8 mouse cellular contexts compared by ENCODE assay signal in the genomic region with DNA sequence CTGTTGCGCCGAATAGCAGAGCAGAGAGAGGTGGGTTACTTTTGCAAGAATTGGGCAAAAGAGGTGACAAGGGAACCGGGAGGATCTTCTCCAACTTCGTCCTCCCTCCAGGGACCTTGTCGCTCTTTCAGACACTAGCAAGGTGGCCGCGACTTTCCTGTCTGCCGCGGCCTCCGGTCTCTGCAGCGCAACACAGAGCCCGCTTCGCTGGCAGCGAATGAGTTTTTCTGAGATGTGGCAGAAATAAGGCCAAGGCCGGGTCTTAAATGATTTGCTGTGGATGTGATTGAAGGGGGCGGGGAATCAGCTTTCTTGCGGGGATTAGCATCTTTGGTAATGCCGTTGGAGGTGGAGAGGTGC. TPM values are rescaled to one million over a fixed set of nuclear protein-coding genes. Genes with fewer than 3 reads are reported as not detected.
A peak's percentile ranks its signal among the peaks of the same experiment; 100 is the strongest.
DNase-seq lines count a peak whose midpoint lies in the region; ATAC-seq and TF ChIP-seq lines count a peak whose summit lies in the region.

No protein-coding gene starts in this region.

- peak overlapping the region; percentile 92 for H3K4me3 ChIP-seq in lung, embryonic 14.5 days (ENCODE audit: low read depth, low read length)
- peak overlapping the region; percentile 92 for H3K4me3 ChIP-seq in embryonic facial prominence, embryonic 15.5 days (replicated peaks)
- peak overlapping the region; percentile 70 for H3K4me3 ChIP-seq in kidney, embryonic 14.5 days (ENCODE audit: low read length)
- H3K4me3 ChIP-seq in midbrain, embryonic 16.5 days (ENCODE audit: low read depth, low read length): peak overlapping the region; percentile 82

- no peak for DNase-seq in lung, embryonic 14.5 days
- no peak for DNase-seq in lung, postnatal 14 days
- peak; percentile 78 for DNase-seq in adrenal gland, adult 2 months
- DNase-seq in left cerebral cortex, adult 11 months (ENCODE audit: low spot score): no peak
- DNase-seq in c-Kit-positive CD71-positive TER-119-positive erythroid progenitor cells, embryonic 14.5 days (ENCODE audit: low spot score): no peak

- no peak for TF ChIP-seq CTCF in lung, embryonic 14.5 days (IDR thresholded peaks at IDR 0.05; ENCODE audit: low read depth)

- H3K36me3 ChIP-seq in lung, embryonic 14.5 days (ENCODE audit: insufficient read depth): 0 out of 2 replicates have a peak, but pooled peaks cover 10% of the 10 kb centered on the region
- peaks cover 8% of the 10 kb centered on the region; the same call in 1 of the 2 replicates for H3K36me3 ChIP-seq in embryonic facial prominence, embryonic 15.5 days
- H3K36me3 ChIP-seq in kidney, embryonic 14.5 days (ENCODE audit: control insufficient read depth, insufficient read depth, low read length): peaks cover 2% of the 10 kb centered on the region; the same call in 1 of the 2 replicates
- peaks cover 5% of the 10 kb centered on the region; the same call in 1 of the 2 replicates for H3K36me3 ChIP-seq in midbrain, embryonic 16.5 days (ENCODE audit: control insufficient read depth, insufficient read depth, low read length)

- ATAC-seq in lung, embryonic 14.5 days (ENCODE audit: insufficient read depth): no peak
- ATAC-seq in embryonic facial prominence, embryonic 15.5 days (ENCODE audit: insufficient number of reproducible peaks, low FRiP score, low TSS enrichment, low read depth): no peak
- no peak for ATAC-seq in kidney, embryonic 14.5 days (ENCODE audit: low FRiP score, low TSS enrichment)
- ATAC-seq in midbrain, embryonic 16.5 days: no peak

- H3K4me1 ChIP-seq in lung, embryonic 14.5 days (ENCODE audit: insufficient read depth): peaks cover 10% of the 10 kb centered on the region
- peaks cover 26% of the 10 kb centered on the region for H3K4me1 ChIP-seq in embryonic facial prominence, embryonic 15.5 days
- peaks cover 8% of the 10 kb centered on the region for H3K4me1 ChIP-seq in kidney, embryonic 14.5 days (ENCODE audit: control insufficient read depth, insufficient read depth, low read length)
- peaks cover 20% of the 10 kb centered on the region for H3K4me1 ChIP-seq in midbrain, embryonic 16.5 days (ENCODE audit: control insufficient read depth, insufficient read depth, low read length)

- peak overlapping the region; percentile 83 for H3K9ac ChIP-seq in lung, embryonic 14.5 days
- H3K9ac ChIP-seq in embryonic facial prominence, embryonic 15.5 days: peak overlapping the region; percentile 86
- peak overlapping the region; percentile 95 for H3K9ac ChIP-seq in kidney, embryonic 14.5 days (ENCODE audit: low read depth, low read length)
- peak overlapping the region; percentile 90 for H3K9ac ChIP-seq in midbrain, embryonic 16.5 days (ENCODE audit: low read depth, low read length)

- no peak overlapping the region for H3K27ac ChIP-seq in lung, embryonic 14.5 days (ENCODE audit: low read depth)
- H3K27ac ChIP-seq in embryonic facial prominence, embryonic 15.5 days (replicated peaks): peak overlapping the region; percentile 17
- no peak overlapping the region for H3K27ac ChIP-seq in kidney, embryonic 14.5 days (ENCODE audit: low read depth, low read length)
- no peak overlapping the region for H3K27ac ChIP-seq in midbrain, embryonic 16.5 days (ENCODE audit: low read length)

- H3K4me2 ChIP-seq in lung, embryonic 14.5 days: peak overlapping the region; percentile 95
- peak overlapping the region; percentile 94 for H3K4me2 ChIP-seq in embryonic facial prominence, embryonic 15.5 days (replicated peaks)
- peak overlapping the region; percentile 99 for H3K4me2 ChIP-seq in kidney, embryonic 14.5 days (replicated peaks; ENCODE audit: low read depth, low read length)
- H3K4me2 ChIP-seq in midbrain, embryonic 16.5 days (ENCODE audit: low read length): peak overlapping the region; percentile 99

- no peaks in the 10 kb centered on the region for H3K9me3 ChIP-seq in lung, embryonic 14.5 days (ENCODE audit: low read depth, low read length)
- no peaks in the 10 kb centered on the region for H3K9me3 ChIP-seq in embryonic facial prominence, embryonic 15.5 days (replicated peaks)
- no peaks in the 10 kb centered on the region for H3K9me3 ChIP-seq in kidney, embryonic 14.5 days (ENCODE audit: control insufficient read depth, low read length)
- no peaks in the 10 kb centered on the region for H3K9me3 ChIP-seq in midbrain, embryonic 16.5 days (replicated peaks; ENCODE audit: control insufficient read depth, low read length, poor library complexity, severe bottlenecking)

- under 1% methylated on average over 18 of the region's 18 CpGs for WGBS in lung, embryonic 14.5 days
- under 1% methylated on average over 18 of the region's 18 CpGs for WGBS in embryonic facial prominence, embryonic 15.5 days
- WGBS in kidney, embryonic 14.5 days: under 1% methylated on average over 18 of the region's 18 CpGs
- WGBS in midbrain, embryonic 16.5 days: 0% methylated on average over 18 of the region's 18 CpGs

- no peaks in the 10 kb centered on the region for H3K27me3 ChIP-seq in lung, embryonic 14.5 days (ENCODE audit: insufficient read depth, low read length)
- no peaks in the 10 kb centered on the region for H3K27me3 ChIP-seq in embryonic facial prominence, embryonic 15.5 days
- no peaks in the 10 kb centered on the region for H3K27me3 ChIP-seq in kidney, embryonic 14.5 days (ENCODE audit: control insufficient read depth, insufficient read depth, low read length)
- no peaks in the 10 kb centered on the region for H3K27me3 ChIP-seq in midbrain, embryonic 16.5 days (ENCODE audit: control insufficient read depth, insufficient read depth, low read depth, low read length)

RNA-seq across cellular contexts. Expression of gene Sap30l, which starts 1.1 kb away (rescaled TPM):
- 15.9 and 16.7 TPM in 2 replicates for polyA plus RNA-seq in lung, embryonic 14.5 days (2014; fragmentation: Nextera tagmentation; extraction: Ambion mirVana)
- 10 to 100 TPM; 55.8 to 55.9 TPM for total RNA-seq in adrenal gland, adult 2 months (2021)
- polyA plus RNA-seq in adrenal gland, adult 2 months (2012; rRNA removed): 77.8 and 86.8 TPM in 2 replicates
- polyA plus RNA-seq in embryonic facial prominence, embryonic 15.5 days (2015; fragmentation: Nextera tagmentation; extraction: Ambion mirVana): 13.2 and 14.0 TPM in 2 replicates
- polyA plus RNA-seq in kidney, embryonic 14.5 days (2014; fragmentation: Nextera tagmentation; extraction: Ambion mirVana): 15.0 and 19.0 TPM in 2 replicates
- 5.6 and 5.9 TPM in 2 replicates for polyA plus RNA-seq in midbrain, embryonic 16.5 days (2015; fragmentation: Nextera tagmentation; extraction: Ambion mirVana)

RNA-seq across cellular contexts. Expression of gene Hand1, which starts 30.1 kb away (rescaled TPM):
- not detected in 2 replicates for polyA plus RNA-seq in lung, embryonic 14.5 days (2014; fragmentation: Nextera tagmentation; extraction: Ambion mirVana)
- total RNA-seq in adrenal gland, adult 2 months (2021): 10 to 100 TPM in 1 of 2 experiments, 1 to 10 TPM in 1; 7.7 to 18.8 TPM
- 23.8 and 35.6 TPM in 2 replicates for polyA plus RNA-seq in adrenal gland, adult 2 months (2012; rRNA removed)
- 0.62 and 0.69 TPM in 2 replicates for polyA plus RNA-seq in embryonic facial prominence, embryonic 15.5 days (2015; fragmentation: Nextera tagmentation; extraction: Ambion mirVana)
- not detected in 2 replicates for polyA plus RNA-seq in kidney, embryonic 14.5 days (2014; fragmentation: Nextera tagmentation; extraction: Ambion mirVana)
- not detected in 2 replicates for polyA plus RNA-seq in midbrain, embryonic 16.5 days (2015; fragmentation: Nextera tagmentation; extraction: Ambion mirVana)

Comparison
In these comparisons a context has a peak if more than half of its experiments do, and no peak if none do; other contexts are left out.
1. RNA of gene Hand1, which starts 30.1 kb away (polyA plus RNA-seq): 23.8 to 35.6 TPM in adrenal gland, adult 2 months; 0.62 to 0.69 TPM in embryonic facial prominence, embryonic 15.5 days, not detected in lung, embryonic 14.5 days, not detected in kidney, embryonic 14.5 days and not detected in midbrain, embryonic 16.5 days; every median in the first group is over 10 times any median in the second.
2. Peak in every context shown above with its lines, with median percentiles within 50 percentile points of each other: H3K4me2 ChIP-seq, H3K4me3 ChIP-seq and H3K9ac ChIP-seq.